Mouse (Mus musculus) A20 (cell line): Measurements from ENCODE around the gene Magea3.
"Not testable (repeated sequence)": the region's sequence is repeated elsewhere in the genome, so short reads cannot be mapped to it uniquely, and the experiment has no call there.

Experiments used
- DNase-seq: peaks from one replicate; pipeline ENCODE4 v3.0.0-alpha.2; 2011; ENCODE audit warnings: low read depth, low spot score

Magea3 gene

DNA sequence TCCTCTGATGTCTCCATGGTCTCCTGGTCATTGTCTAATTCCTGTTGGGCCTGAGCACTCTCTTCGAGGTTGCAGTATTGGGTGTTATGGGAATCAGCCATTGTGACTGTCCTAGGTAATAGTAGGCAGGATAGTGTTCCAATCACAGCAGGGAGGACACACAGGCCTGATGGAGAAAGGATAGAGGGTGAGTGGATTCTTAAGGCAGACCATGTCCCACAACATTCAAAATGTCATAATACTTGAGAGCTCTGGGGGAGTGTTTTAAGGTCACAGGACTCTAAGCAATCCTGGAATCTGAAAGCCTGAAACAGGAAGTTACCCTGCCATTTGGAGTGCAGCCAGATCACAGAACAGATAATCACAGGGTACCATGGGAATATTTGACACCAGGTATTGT lies at the start of gene Magea3:
Gene Magea3, minus strand, starts transcription at position 101 of the 400 bp plus-strand sequence.
- not testable (repeated sequence) for DNase-seq

DNA sequence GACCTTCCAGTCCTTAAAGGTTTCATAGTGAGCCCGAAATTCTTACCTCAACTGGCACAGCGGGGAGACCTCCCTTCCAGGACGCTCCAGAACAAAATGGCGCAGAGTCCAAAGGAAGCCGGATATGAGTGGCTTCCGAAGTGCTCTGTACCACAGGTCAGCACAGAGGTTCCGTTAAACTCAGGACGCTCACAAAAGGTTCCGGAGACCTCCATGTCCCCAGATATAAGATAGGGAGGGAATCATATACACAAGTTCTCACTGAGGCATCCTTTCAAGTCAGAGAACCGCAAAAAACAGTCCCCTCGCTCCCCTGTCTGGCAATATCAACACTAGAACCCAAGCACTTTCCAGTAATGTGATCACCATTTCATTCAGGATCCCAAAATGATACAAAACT lies 46.4 kb upstream of the Magea3 start, which contains the start of gene Magea8:
Gene Magea8, minus strand, starts transcription at position 101 of the 400 bp plus-strand sequence.
- not testable (repeated sequence) for DNase-seq

DNA sequence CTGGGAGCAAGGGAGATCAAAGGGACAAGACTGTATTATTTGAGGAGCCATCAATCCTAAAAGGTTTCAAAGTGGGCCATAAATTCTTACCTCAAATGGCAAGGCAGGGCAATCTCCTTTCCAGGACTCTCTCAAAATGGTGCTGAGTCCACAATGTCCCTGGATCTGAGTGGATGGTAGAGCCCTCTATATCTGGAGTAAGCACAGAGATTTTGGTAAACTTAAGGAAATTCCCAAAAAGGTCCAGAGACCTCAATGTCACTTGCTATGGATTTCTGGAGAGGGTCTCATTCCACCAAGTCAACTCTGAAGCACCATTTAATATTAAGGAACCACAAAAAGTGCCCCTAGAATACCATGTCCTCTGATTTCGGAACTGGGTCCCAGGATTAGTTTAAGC lies 13.4 kb downstream of the Magea3 start, which contains the start of gene Magea6:
Gene Magea6, minus strand, starts transcription at position 101 of the 400 bp plus-strand sequence.
- DNase-seq, result not testable (repeated sequence)
